Mouse (Mus musculus) bone marrow, adult 2 months (tissue): ENCODE measurements at regions not wholly inside any gene's neighbourhood (a gene's known extent, or its start where the extent isn't known, plus 50 kb on each side); places are given as distances from the start of the nearest gene placed in this dataset.

Experiments used
- CTCF ChIP-seq: fragments of 200-500 bp; IDR thresholded peaks from 2 replicates; pipeline ENCODE4 v1.5.1; 2011; ENCODE audit warnings: low read length, control low read depth; ENCODE audit not compliant: control insufficient read depth, insufficient read depth
- POLR2A ChIP-seq: fragments of 200-500 bp; IDR thresholded peaks from 2 replicates; pipeline ENCODE4 v1.6.1; 2011; ENCODE audit warnings: low read depth, mild to moderate bottlenecking, control low read depth, low read length, borderline replicate concordance; ENCODE audit not compliant: control insufficient read depth

DNA sequence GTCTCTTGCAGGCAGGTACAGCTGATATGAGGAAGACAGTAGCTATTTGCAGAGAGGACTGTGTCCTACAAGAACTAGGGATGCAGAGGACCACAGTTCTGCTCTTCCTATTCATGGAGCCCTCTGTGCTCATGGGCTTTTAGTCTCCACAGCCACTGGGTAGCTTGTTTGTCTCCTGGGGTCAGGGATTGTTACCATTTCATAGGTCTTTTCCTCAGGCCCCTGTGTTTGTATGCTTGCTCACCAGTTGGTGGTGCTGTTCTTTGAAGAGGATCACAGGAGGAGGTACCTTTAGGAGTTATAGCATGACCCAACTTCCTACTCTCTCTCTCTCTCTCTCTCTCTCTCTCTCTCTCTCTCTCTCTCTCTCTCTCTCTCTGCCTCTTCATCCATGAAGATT lies 114.7 kb upstream of the Eef2kmt start:
- no peak for TF ChIP-seq POLR2A
- TF ChIP-seq CTCF = no peak
